Mouse (Mus musculus) T-cell, adult 2 months (primary cell): Measurements from ENCODE around the gene Sbpl.

Source experiments
- DNase-seq: peaks from one replicate; pipeline ENCODE4 v3.0.0; 2022; ENCODE audit warnings: low spot score

Gene Sbpl

GRCm38 (mm10) chr17:23955174-23955573, at the start of gene Sbpl:
Sbpl (minus strand) TSS chr17:23955274.
- DNase-seq, result no peak

GRCm38 (mm10) chr17:24004071-24004665, 49.1 kb upstream of the Sbpl start:
- DNase-seq, result no peak

GRCm38 (mm10) chr17:24000404-24000803, 45.3 kb upstream of the Sbpl start:
- no peak for DNase-seq

GRCm38 (mm10) chr17:23998383-23998782, 43.3 kb upstream of the Sbpl start:
- DNase-seq, result no peak

- DNase-seq, result no peak
These were observed 42.8 kb upstream of the Sbpl start, which contains the start of gene Prss22 for GRCm38 (mm10) chr17:23997901-23998300. Prss22 (minus strand) TSS chr17:23998100.

- no peak for DNase-seq
These were observed 40.3 kb upstream of the Sbpl start for GRCm38 (mm10) chr17:23995421-23995820.

- DNase-seq, result no peak
These were observed 39.6 kb upstream of the Sbpl start for GRCm38 (mm10) chr17:23994667-23995066.

GRCm38 (mm10) chr17:23993559-23994428, 38.7 kb upstream of the Sbpl start:
- DNase-seq, result peak; percentile 90

- DNase-seq, result no peak
These were observed 37.9 kb upstream of the Sbpl start for GRCm38 (mm10) chr17:23992789-23993553.

- DNase-seq, result no peak
These were observed 34.7 kb upstream of the Sbpl start for GRCm38 (mm10) chr17:23989802-23990201.

GRCm38 (mm10) chr17:23984989-23985388, 29.9 kb upstream of the Sbpl start:
- DNase-seq, result no peak

- no peak for DNase-seq
These were observed 27.8 kb upstream of the Sbpl start for GRCm38 (mm10) chr17:23982912-23983311.

GRCm38 (mm10) chr17:23980297-23980909, 25.3 kb upstream of the Sbpl start, which contains the start of gene Prss30:
Prss30 (minus strand) TSS chr17:23980566.
- peak; percentile 46 for DNase-seq

GRCm38 (mm10) chr17:23979471-23979870, 24.4 kb upstream of the Sbpl start:
- DNase-seq, result no peak

GRCm38 (mm10) chr17:23976665-23977064, 21.6 kb upstream of the Sbpl start:
- no peak for DNase-seq

GRCm38 (mm10) chr17:23971315-23971714, 16.2 kb upstream of the Sbpl start:
- DNase-seq, result no peak

- DNase-seq, result peak; percentile 61
These were observed 14.2 kb upstream of the Sbpl start for GRCm38 (mm10) chr17:23969231-23969630.

- no peak for DNase-seq
These were observed 13.7 kb upstream of the Sbpl start for GRCm38 (mm10) chr17:23968780-23969179.

GRCm38 (mm10) chr17:23966658-23967401, 11.8 kb upstream of the Sbpl start:
- no peak for DNase-seq

- DNase-seq, result no peak
These were observed 10.8 kb upstream of the Sbpl start for GRCm38 (mm10) chr17:23965805-23966425.

GRCm38 (mm10) chr17:23961573-23962122, 6.6 kb upstream of the Sbpl start:
- DNase-seq, result no peak
